ENCODE assay signal across 16 mouse cellular contexts in the genomic region with DNA sequence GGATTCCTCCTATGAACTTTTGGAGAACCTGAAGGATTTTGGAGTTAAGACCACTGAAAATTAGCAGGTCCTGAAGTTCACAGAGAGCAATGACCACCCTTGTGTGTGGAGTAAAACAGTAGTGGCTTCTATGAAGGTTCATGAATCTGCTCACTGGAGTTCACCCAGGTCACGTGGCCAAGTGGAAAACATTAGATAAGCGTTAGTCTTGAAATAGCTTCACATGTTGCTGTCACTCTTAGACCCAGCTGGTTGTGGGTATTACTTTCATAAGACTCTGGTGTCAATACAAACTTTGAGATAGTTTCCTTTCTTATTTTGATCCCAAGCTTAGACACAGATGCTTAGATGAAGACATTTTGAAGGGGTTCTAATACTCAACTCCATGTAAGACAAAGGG. TPM values are rescaled to one million over a fixed set of nuclear protein-coding genes. Genes with fewer than 3 reads are reported as not detected.
A peak's percentile ranks its signal among the peaks of the same experiment; 100 is the strongest.
DNase-seq lines count a peak whose midpoint lies in the region; ATAC-seq lines count a peak whose summit lies in the region.
"Had no signal": no experiment of that assay in that cellular context is flagged by ENCODE, and none has a peak within 500 bp of the region (broad histone marks: within the 10 kb centered on the region; RNA-seq: fewer than 3 reads in every experiment).

No protein-coding gene starts in this region.

- H3K4me1 ChIP-seq in heart, embryonic 11.5 days (ENCODE audit: control insufficient read depth, insufficient read depth, low read length), result peaks cover 16% of the 10 kb centered on the region; the same call in 1 of the 2 replicates

- H3K4me3 ChIP-seq in heart, embryonic 11.5 days (ENCODE audit: low read depth, low read length), result no peak overlapping the region
- H3K4me3 ChIP-seq: embryonic facial prominence, embryonic 13.5 days; kidney, embryonic 15.5 days had no signal

- H3K36me3 ChIP-seq in heart, embryonic 11.5 days (ENCODE audit: control insufficient read depth, insufficient read depth, low read length), result no peaks in the 10 kb centered on the region
- H3K36me3 ChIP-seq: embryonic facial prominence, embryonic 13.5 days had no signal

- H3K9me3 ChIP-seq in heart, embryonic 11.5 days (replicated peaks; ENCODE audit: control insufficient read depth, low read length), result no peaks in the 10 kb centered on the region
- H3K9me3 ChIP-seq: embryonic facial prominence, embryonic 13.5 days; kidney, embryonic 15.5 days had no signal

- DNase-seq in heart, adult 18-20 months, result peak; percentile 70 to 79
- peak; percentile 2 for DNase-seq in NIH3T3 (ENCODE audit: low read depth)
- DNase-seq in heart, adult 9 months (ENCODE audit: low spot score in 2 of 2), result peak; percentile 44 to 68
- DNase-seq in heart, postnatal 4 days, result peak; percentile 61
- no peak for DNase-seq in kidney, postnatal 14 days
- DNase-seq: adrenal gland, postnatal 25 days; cerebellum, postnatal 14 days; left cerebral cortex, postnatal 4 days; midbrain, embryonic 14.5 days had no signal

- ATAC-seq in heart, embryonic 11.5 days (replicated peaks; ENCODE audit: insufficient number of reproducible peaks, low FRiP score, low TSS enrichment), result no peak
- ATAC-seq in erythroid progenitor cell, adult 5-6 weeks (replicated peaks; ENCODE audit: low FRiP score, poor library complexity, severe bottlenecking), result no peak
- ATAC-seq: forebrain, embryonic 14.5 days had no signal

- H3K4me2 ChIP-seq in heart, embryonic 11.5 days, result no peak overlapping the region

- no peak overlapping the region for H3K27ac ChIP-seq in heart, embryonic 11.5 days (ENCODE audit: low read depth, low read length)
- H3K27ac ChIP-seq: embryonic facial prominence, embryonic 13.5 days; kidney, embryonic 15.5 days; liver, embryonic 14.5 days had no signal

- no peak overlapping the region for H3K9ac ChIP-seq in heart, embryonic 11.5 days (ENCODE audit: low read depth, low read length)
- H3K9ac ChIP-seq: embryonic facial prominence, embryonic 13.5 days; kidney, embryonic 15.5 days; liver, embryonic 14.5 days had no signal

- WGBS in heart, embryonic 11.5 days (ENCODE audit: insufficient replicate concordance), result 26% methylated on average over 2 of the region's 2 CpGs

- no peaks in the 10 kb centered on the region for H3K27me3 ChIP-seq in heart, embryonic 11.5 days (ENCODE audit: control insufficient read depth, insufficient read depth, low read length)
- H3K27me3 ChIP-seq: embryonic facial prominence, embryonic 13.5 days; kidney, embryonic 15.5 days had no signal

RNA-seq across cellular contexts. Expression of a gene that starts 8.7 kb away (rescaled TPM):
- total RNA-seq in heart, adult 18-20 months (2021), result 1 to 10 TPM; 4.5 to 7.3 TPM
- 23.3 and 25.6 TPM in 2 replicates for polyA plus RNA-seq in heart, embryonic 11.5 days (2014; fragmentation: Nextera tagmentation; extraction: Ambion mirVana)
- total RNA-seq in heart, postnatal 4 days (2021), result 10 to 100 TPM; 19.0 to 20.1 TPM
- total RNA-seq in erythroid progenitor cell, adult 5-6 weeks (2015; ENCODE audit: low replicate concordance), result 0.42 TPM in 1 of 2 replicates, not detected in the other
- total RNA-seq in erythroid progenitor cell, adult 5-6 weeks (2017; ENCODE audit: low replicate concordance), result not detected in 2 replicates
- total RNA-seq: hematopoietic stem cell, adult 5-6 weeks had no signal
